Mouse (Mus musculus) hindbrain, embryonic 14.5 days (tissue): ENCODE measurements around the gene Hyal2. TPM values are rescaled to one million over a fixed set of nuclear protein-coding genes. Genes with fewer than 3 reads are reported as not detected.

ENCODE experiments used
- ATAC-seq: fragments of 200-750 bp; cut with Nextera tagmentation; 2 replicates; pipeline ENCODE4 v1.8.0; 2017; ENCODE audit warnings: moderate number of reproducible peaks, mild to moderate bottlenecking, moderate TSS enrichment, moderate library complexity; ENCODE audit not compliant: low FRiP score
- DNase-seq: peaks from one replicate; pipeline ENCODE4 v3.0.0-alpha.2; 2015; ENCODE audit warnings: low spot score
- H3K27ac ChIP-seq: fragments of 300-500 bp; sonication (generic); 2 replicates; pipeline ENCODE4 v1.5.1; 2014; ENCODE audit warnings: mild to moderate bottlenecking, moderate library complexity
- H3K27me3 ChIP-seq: fragments of 300-500 bp; sonication (generic); 2 replicates; pipeline ENCODE4 v1.6.1; 2014; ENCODE audit warnings: mild to moderate bottlenecking, low read length, mixed read lengths; ENCODE audit not compliant: control insufficient read depth, insufficient read depth
- H3K36me3 ChIP-seq: fragments of 300-500 bp; sonication (generic); replicated peaks from 2 replicates; pipeline ENCODE4 v1.6.1; 2014; ENCODE audit not compliant: control insufficient read depth, insufficient read depth
- H3K4me1 ChIP-seq: fragments of 300-500 bp; sonication (generic); replicated peaks from 2 replicates; pipeline ENCODE4 v1.6.1; 2014; ENCODE audit warnings: antibody characterized with exemption, low read length, mixed read lengths; ENCODE audit not compliant: control insufficient read depth, insufficient read depth
- H3K4me2 ChIP-seq: fragments of 300-500 bp; sonication (generic); replicated peaks from 2 replicates; pipeline ENCODE4 v1.6.1; 2014; ENCODE audit warnings: mild to moderate bottlenecking, moderate library complexity
- H3K4me3 ChIP-seq: fragments of 300-500 bp; sonication (generic); replicated peaks from 2 replicates; pipeline ENCODE4 v1.5.1; 2014; ENCODE audit warnings: mild to moderate bottlenecking, low read length
- H3K9ac ChIP-seq: fragments of 300-500 bp; sonication (generic); 2 replicates; pipeline ENCODE4 v1.6.1; 2014
- H3K9me3 ChIP-seq: fragments of 300-500 bp; sonication (generic); 2 replicates; pipeline ENCODE4 v1.6.1; 2016; ENCODE audit warnings: low read length; ENCODE audit not compliant: control insufficient read depth
- WGBS: fragments of 180-500 bp; shearing (Covaris S2); extraction: QIAGEN DNeasy Blood & Tissue Kit; methylation state at CpG from one replicate; pipeline ENCODE4 v1.1.7; 2014; 5-methylcytosine and 5-hydroxymethylcytosine counted together
- polyA plus RNA-seq: library from polyadenylated mRNA; unstranded; fragments of >200 nt; fragmentation: Nextera tagmentation; extraction: Ambion mirVana; gene quantifications from 2 replicates; pipeline ENCODE4 v1.2.1, GENCODE M21; 2014

Gene Hyal2
- polyA plus RNA-seq, 1 experiment from 2014 or later = 71.7 TPM

GRCm38 (mm10) chr9:107590773-107591060, 23.0 kb downstream of the Hyal2 start:
- H3K9ac ChIP-seq = no peak overlapping the region
- 92% methylated on average over 6 of the region's 6 CpGs for WGBS
- H3K27ac ChIP-seq = no peak overlapping the region
- H3K27me3 ChIP-seq = no peaks in the 10 kb centered on the region
- no peak overlapping the region for H3K4me3 ChIP-seq
- DNase-seq (no peak), ATAC-seq (no peak)
- H3K4me1 ChIP-seq = peaks cover 9% of the 10 kb centered on the region
- H3K36me3 ChIP-seq = peaks cover 36% of the 10 kb centered on the region
- no peak overlapping the region for H3K4me2 ChIP-seq
- H3K9me3 ChIP-seq = no peaks in the 10 kb centered on the region

- no peak for ATAC-seq
- H3K4me2 ChIP-seq = no peak overlapping the region
- H3K9me3 ChIP-seq = no peaks in the 10 kb centered on the region
- 75% methylated on average over 11 of the region's 11 CpGs for WGBS
- no peak overlapping the region for H3K4me3 ChIP-seq
- H3K27me3 ChIP-seq = no peaks in the 10 kb centered on the region
- no peak overlapping the region for H3K9ac ChIP-seq
- peaks cover 36% of the 10 kb centered on the region for H3K36me3 ChIP-seq
- peaks cover 4% of the 10 kb centered on the region for H3K4me1 ChIP-seq
- no peak for DNase-seq
- 0 out of 2 replicates have a peak overlapping the region, but pooled peaks have one; percentile 38 for H3K27ac ChIP-seq
Measured at GRCm38 (mm10) chr9:107593101-107593976, 25.6 kb downstream of the Hyal2 start.

GRCm38 (mm10) chr9:107594281-107595062, 26.7 kb downstream of the Hyal2 start:
- H3K9ac ChIP-seq = no peak overlapping the region
- no peak overlapping the region for H3K4me2 ChIP-seq
- WGBS = 77% methylated on average over 8 of the region's 8 CpGs
- no peak for DNase-seq
- no peak for ATAC-seq
- H3K27ac ChIP-seq = no peak overlapping the region
- H3K36me3 ChIP-seq = peaks cover 36% of the 10 kb centered on the region
- no peaks in the 10 kb centered on the region for H3K9me3 ChIP-seq
- H3K4me1 ChIP-seq = no peaks in the 10 kb centered on the region
- no peak overlapping the region for H3K4me3 ChIP-seq
- no peaks in the 10 kb centered on the region for H3K27me3 ChIP-seq

GRCm38 (mm10) chr9:107596619-107597569, 29.1 kb downstream of the Hyal2 start:
- 92% methylated on average over 11 of the region's 11 CpGs for WGBS
- Histone ChIP-seq H3K4me3 (no peak overlapping the region), H3K4me2 (no peak overlapping the region), H3K27me3 (no peaks in the 10 kb centered on the region), H3K9me3 (no peaks in the 10 kb centered on the region), H3K4me1 (no peaks in the 10 kb centered on the region), H3K36me3 (peaks cover 18% of the 10 kb centered on the region), H3K27ac (no peak overlapping the region), H3K9ac (no peak overlapping the region)
- no peak for ATAC-seq
- no peak for DNase-seq

GRCm38 (mm10) chr9:107598385-107598784, 30.6 kb downstream of the Hyal2 start:
- H3K9ac ChIP-seq = no peak overlapping the region
- 79% methylated on average over 5 of the region's 5 CpGs for WGBS
- peaks cover 4% of the 10 kb centered on the region; the same call in 1 of the 2 replicates for H3K4me1 ChIP-seq
- H3K4me2 ChIP-seq = no peak overlapping the region
- H3K27ac ChIP-seq = no peak overlapping the region
- H3K9me3 ChIP-seq = no peaks in the 10 kb centered on the region
- no peaks in the 10 kb centered on the region for H3K27me3 ChIP-seq
- H3K36me3 ChIP-seq = peaks cover 8% of the 10 kb centered on the region
- DNase-seq (no peak), ATAC-seq (no peak)
- H3K4me3 ChIP-seq = no peak overlapping the region

GRCm38 (mm10) chr9:107599433-107599832, 31.7 kb downstream of the Hyal2 start:
- DNase-seq = no peak
- H3K9ac ChIP-seq = no peak overlapping the region
- H3K4me1 ChIP-seq = peaks cover 5% of the 10 kb centered on the region; the same call in 1 of the 2 replicates
- ATAC-seq = no peak
- no peaks in the 10 kb centered on the region for H3K27me3 ChIP-seq
- WGBS = 91% methylated on average over 9 of the region's 9 CpGs
- no peak overlapping the region for H3K4me3 ChIP-seq
- H3K9me3 ChIP-seq = no peaks in the 10 kb centered on the region
- no peaks in the 10 kb centered on the region for H3K36me3 ChIP-seq
- no peak overlapping the region for H3K4me2 ChIP-seq
- H3K27ac ChIP-seq = no peak overlapping the region

- Histone ChIP-seq H3K27me3 (no peaks in the 10 kb centered on the region), H3K4me3 (no peak overlapping the region), H3K36me3 (no peaks in the 10 kb centered on the region), H3K4me2 (no peak overlapping the region), H3K9ac (0 out of 2 replicates have a peak overlapping the region, but pooled peaks have one; percentile 8), H3K27ac (no peak overlapping the region), H3K9me3 (no peaks in the 10 kb centered on the region), H3K4me1 (peaks cover 10% of the 10 kb centered on the region)
- WGBS = 66% methylated on average over 14 of the region's 14 CpGs
- DNase-seq (no peak), ATAC-seq (no peak)
Measured at GRCm38 (mm10) chr9:107599842-107600241, 32.1 kb downstream of the Hyal2 start.

- H3K27ac ChIP-seq = no peak overlapping the region
- no peaks in the 10 kb centered on the region for H3K36me3 ChIP-seq
- 85% methylated on average over 12 of the region's 12 CpGs for WGBS
- peaks cover 12% of the 10 kb centered on the region for H3K4me1 ChIP-seq
- no peaks in the 10 kb centered on the region for H3K9me3 ChIP-seq
- H3K4me3 ChIP-seq = no peak overlapping the region
- H3K27me3 ChIP-seq = no peaks in the 10 kb centered on the region
- no peak overlapping the region for H3K9ac ChIP-seq
- no peak for ATAC-seq
- H3K4me2 ChIP-seq = no peak overlapping the region
- no peak for DNase-seq
Measured at GRCm38 (mm10) chr9:107600745-107601144, 33.0 kb downstream of the Hyal2 start.
